Mouse (Mus musculus): ENCODE results near the gene Fam124b.

GRCm38 (mm10) chr1:80244123-80244522 lies 25.9 kb upstream of the Fam124b start:
- TF ChIP-seq POLR2A (IDR thresholded peaks at IDR 0.05; ENCODE audit: control insufficient read depth, low read depth, low read length) (no peak), CTCF (IDR thresholded peaks at IDR 0.05; ENCODE audit: control insufficient read depth, insufficient read depth, insufficient replicate concordance, low read depth, low read length) (no peak)
